Mouse (Mus musculus): ENCODE measurements around the gene Crb2.
A peak's percentile ranks its signal among the peaks of the same experiment; 100 is the strongest.

Crb2 gene

DNA sequence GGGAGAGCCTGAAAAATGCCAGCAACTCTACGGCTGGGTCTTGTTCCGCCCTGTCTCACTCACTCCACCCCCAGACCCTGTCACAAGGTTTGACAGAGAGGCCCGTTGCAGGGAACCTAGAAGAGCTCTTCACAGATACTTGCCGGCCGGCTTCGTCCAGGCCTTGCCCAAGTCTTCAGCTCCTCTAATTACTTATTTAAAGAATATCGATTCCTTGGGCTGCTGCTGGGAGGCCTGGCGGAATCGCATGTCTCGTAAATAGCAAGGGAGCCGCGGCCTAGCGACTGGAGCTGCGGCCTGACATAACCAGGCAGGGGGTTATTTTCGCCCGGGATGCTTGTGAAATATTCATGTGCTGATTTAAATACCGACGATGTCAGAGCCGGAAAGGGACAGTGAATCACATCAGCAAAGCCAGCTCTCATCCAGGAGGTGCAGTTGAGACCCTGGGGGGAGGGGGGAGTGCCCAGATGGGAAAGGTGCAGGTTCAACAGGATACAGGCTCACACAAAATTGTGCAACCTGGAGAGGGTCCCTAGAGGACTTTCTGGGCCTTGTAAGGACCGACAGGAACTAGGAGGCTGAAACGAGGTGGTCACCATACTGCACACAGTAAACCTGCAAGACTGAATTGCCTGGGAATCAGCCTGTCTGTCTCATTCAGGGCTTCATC lies 17.6 kb upstream of the Crb2 start:
- no peak for TF ChIP-seq GATA4 (IDR thresholded peaks at IDR 0.05; ENCODE audit: insufficient replicate concordance, low read length)

DNA sequence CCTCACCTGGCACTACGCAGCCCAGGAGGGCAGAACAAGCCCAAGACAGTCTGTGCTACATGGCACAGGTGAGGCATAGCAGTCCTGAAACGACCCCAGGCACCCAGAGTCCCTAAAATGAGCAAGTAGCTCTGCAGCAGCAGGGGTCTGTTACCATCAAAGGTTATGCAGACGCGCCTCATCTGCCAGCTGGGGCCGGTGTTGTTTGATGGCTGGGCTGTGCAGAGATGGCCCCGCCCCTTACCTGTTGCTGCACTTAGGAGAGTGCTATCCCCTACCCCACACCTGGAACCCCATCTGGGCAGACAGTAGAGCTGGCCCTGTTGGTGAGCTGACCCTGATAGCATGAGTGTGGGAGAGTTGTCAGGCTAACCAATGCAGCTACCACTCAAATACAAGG lies 15.4 kb upstream of the Crb2 start:
- no peak for TF ChIP-seq GATA4 (IDR thresholded peaks at IDR 0.05; ENCODE audit: insufficient replicate concordance, low read length)

DNA sequence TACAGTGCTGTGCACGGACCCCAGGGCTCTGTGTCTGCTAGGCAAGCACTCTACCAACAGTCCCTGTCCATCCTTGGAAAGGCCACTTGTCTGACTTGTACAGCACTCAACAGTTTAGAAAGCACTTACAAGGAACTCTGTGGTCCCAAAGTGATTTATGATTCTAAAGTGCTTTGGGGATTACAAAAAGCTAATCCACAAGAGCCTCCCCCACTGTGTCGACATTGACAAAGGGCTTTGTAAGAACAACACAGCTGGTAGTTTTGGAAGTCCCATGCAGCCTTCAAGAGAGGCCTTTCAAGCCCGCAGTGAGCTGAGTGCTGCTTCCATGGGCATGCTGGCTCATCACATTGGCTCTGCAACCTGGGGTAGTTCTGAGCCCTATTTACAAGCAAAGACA lies 12.4 kb upstream of the Crb2 start:
- no peak for TF ChIP-seq GATA4 (IDR thresholded peaks at IDR 0.05; ENCODE audit: insufficient replicate concordance, low read length)

DNA sequence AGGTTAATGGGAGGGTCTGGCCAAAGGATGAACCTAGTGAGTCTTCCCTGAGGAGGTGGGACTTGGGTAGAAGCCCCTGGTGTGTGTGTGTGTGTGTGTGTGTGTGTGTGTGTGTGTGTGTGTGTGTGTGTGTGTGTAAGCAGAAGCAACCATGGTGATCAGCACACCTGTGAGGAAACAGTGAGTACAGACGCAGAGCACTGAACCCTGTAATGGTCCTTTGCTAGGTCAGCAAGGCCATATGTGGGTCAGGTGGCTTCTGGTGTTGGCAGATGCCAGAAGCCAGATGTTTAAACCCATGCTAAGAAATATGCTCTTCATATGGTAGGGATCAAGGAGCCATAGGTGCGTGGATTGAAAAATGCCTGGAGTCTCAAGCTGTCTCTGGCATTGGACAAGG lies 11.5 kb upstream of the Crb2 start:
- TF ChIP-seq GATA4 (IDR thresholded peaks at IDR 0.05; ENCODE audit: insufficient replicate concordance, low read length), result no peak

DNA sequence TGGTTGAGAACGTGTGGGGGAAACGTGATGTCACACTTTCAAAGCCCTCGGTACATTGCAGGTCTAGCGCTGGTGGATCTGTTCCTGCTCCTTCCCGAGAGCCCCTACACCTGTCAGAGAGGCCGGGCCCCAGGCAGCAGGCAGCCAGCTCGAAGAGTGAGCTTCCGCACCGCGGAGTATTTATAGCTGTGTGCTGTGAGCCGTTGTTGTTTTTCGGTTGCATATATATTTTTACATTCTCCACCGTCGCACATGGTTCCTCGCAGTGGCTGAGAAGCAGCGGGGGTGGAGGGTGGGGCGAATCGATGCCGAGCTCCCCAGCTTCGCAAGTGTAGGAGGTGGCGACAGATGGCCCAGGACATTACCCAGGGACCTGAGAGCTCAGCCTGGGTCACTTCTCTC lies 11.0 kb upstream of the Crb2 start:
- TF ChIP-seq GATA4 (IDR thresholded peaks at IDR 0.05; ENCODE audit: insufficient replicate concordance, low read length), result no peak

DNA sequence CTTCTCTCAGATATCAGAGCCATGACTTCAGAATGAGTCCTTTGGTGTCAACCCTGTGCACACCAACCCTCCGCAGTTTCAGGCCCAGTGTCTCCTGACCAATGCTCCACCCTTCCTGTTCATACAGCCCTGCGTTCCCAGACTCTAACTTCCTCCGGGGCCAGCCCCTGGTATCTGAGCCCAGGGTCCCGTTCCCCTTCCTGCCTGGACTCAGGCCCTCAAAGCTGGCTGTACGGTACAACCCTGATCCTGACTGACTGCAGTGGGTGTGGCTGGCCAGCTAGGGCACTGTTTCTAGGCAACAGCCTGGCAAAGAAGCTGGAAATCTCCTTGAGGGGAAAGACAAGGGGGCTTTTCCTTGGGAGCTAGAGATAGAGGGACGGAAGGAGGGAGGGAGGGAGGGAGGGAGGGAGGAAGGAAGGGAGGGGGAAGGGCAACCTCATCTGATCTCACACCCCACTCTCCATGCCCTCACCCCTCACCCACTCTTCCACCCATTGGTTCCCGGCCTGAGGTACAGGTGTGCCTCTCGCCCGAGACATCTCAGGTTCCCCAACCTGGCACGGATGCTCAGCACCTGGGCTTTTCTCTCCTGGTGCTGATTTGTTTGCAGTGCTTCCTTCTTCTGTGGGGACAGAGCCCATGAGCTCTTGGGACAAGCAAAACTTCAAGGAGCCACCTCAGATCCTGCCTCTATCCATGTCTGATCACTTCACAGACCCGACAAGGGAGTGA lies 9.9 kb upstream of the Crb2 start:
- no peak for TF ChIP-seq GATA4 (IDR thresholded peaks at IDR 0.05; ENCODE audit: insufficient replicate concordance, low read length)

- no peak for TF ChIP-seq GATA4 (IDR thresholded peaks at IDR 0.05; ENCODE audit: insufficient replicate concordance, low read length)
Observed at GRCm38 (mm10) chr2:37767080-37767547, 8.9 kb upstream of the Crb2 start.

DNA sequence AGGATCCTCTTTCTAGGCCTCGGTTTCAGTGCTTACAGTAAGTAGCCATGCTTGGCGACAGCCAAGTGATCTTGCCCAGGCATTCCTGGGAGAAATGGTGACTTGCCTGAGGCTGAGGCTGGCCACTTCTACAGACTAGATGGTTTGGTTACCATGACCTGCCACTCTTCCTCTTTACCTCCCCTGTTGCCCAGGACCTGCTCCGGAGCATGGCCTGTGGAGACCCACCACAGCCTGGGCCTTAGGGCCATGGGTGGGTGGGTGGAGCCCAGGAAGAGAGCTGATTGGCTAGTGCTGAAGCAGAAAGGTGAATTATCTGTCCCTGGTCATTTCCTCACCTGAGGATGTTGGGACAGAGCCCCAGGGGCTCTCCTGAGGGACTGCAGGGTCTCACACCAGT lies 8.3 kb upstream of the Crb2 start:
- TF ChIP-seq GATA4 (IDR thresholded peaks at IDR 0.05; ENCODE audit: insufficient replicate concordance, low read length), result no peak

GRCm38 (mm10) chr2:37768903-37769302 lies 7.1 kb upstream of the Crb2 start:
- no peak for TF ChIP-seq GATA4 (IDR thresholded peaks at IDR 0.05; ENCODE audit: insufficient replicate concordance, low read length)

GRCm38 (mm10) chr2:37769793-37770192 lies 6.3 kb upstream of the Crb2 start:
- TF ChIP-seq GATA4 (IDR thresholded peaks at IDR 0.05; ENCODE audit: insufficient replicate concordance, low read length), result no peak

- TF ChIP-seq GATA4 (IDR thresholded peaks at IDR 0.05; ENCODE audit: insufficient replicate concordance, low read length), result peak; percentile 87
Observed at GRCm38 (mm10) chr2:37771618-37772285, 4.3 kb upstream of the Crb2 start.

DNA sequence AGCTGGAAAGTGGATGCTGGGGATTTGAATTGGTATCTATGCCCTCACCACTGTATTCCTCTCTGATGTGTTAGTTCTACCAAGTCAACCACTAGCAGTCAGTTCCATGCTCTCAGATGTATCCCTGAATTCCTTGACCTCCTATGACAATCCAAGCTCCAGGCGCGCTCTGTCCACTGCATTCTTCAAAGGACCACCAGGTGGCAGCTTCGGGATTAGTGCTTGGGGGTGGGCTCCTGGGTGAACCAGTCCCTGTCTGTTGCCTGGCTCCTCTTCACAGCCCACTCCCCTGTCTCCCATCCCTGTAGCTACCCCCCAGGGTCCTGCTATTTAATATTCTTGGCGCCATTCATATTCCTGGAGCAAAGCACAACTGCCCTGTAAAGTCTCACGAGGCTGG lies 1.5 kb upstream of the Crb2 start:
- no peak for TF ChIP-seq GATA4 (IDR thresholded peaks at IDR 0.05; ENCODE audit: insufficient replicate concordance, low read length)

- TF ChIP-seq GATA4 (IDR thresholded peaks at IDR 0.05; ENCODE audit: insufficient replicate concordance, low read length), result no peak
Observed at GRCm38 (mm10) chr2:37776611-37777411, 762 bp downstream of the Crb2 start.

GRCm38 (mm10) chr2:37777958-37778720 lies 2.1 kb downstream of the Crb2 start:
- no peak for TF ChIP-seq GATA4 (IDR thresholded peaks at IDR 0.05; ENCODE audit: insufficient replicate concordance, low read length)
